Mouse (Mus musculus): ENCODE results near the gene Vwa3b. TPM values are rescaled to one million over a fixed set of nuclear protein-coding genes. Genes with fewer than 3 reads are reported as not detected.

The Vwa3b gene
- total RNA-seq, 4 experiments from 2014 or later, result 51.2 to 88.8 (median 83.3) TPM

DNA sequence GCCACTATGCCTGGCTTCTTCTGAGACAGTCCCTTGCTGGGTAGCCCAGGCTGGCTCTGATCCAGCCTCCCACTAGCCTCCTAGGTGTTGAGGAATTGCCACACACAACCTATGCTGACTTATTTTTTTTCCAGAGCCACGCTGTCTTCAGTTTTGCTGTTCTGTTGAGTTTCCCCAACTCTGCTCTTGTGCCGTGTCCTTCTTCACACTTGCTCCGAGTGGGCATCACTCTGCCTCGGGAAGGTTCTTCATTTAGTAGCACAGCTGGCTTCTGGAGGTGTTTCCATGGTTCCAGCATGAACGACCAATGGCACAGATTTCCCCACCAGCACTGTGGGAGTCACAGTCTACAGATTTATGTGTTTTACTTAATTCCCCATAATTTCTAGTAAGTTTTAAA is 91.6 kb downstream of the Vwa3b start:
- DNase-seq (ENCODE audit: low spot score in 2 of 2), result peak in 1 of 2 experiments; percentile 11

DNA sequence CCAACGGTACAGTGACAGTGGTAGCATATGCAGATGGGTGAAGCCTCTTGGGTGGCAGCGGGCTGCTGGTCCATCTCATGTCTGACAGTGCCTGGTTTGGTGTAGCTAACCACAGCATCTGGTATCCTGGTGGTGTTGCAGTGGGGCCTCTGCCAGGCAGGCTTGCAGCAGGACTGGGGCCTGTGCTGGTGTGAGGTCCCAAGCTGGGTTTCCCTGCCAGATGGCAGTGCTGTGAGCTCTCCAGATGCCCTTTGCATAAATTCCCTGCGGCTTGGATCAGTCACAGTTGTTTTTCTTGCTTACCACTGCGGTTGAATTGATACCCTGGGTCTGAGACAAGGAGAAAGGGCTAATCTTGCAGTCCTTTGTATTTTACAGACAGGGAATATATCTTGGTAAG is 95.9 kb downstream of the Vwa3b start:
- peak; percentile 50 to 77 for DNase-seq (ENCODE audit: low spot score in 2 of 2)

DNA sequence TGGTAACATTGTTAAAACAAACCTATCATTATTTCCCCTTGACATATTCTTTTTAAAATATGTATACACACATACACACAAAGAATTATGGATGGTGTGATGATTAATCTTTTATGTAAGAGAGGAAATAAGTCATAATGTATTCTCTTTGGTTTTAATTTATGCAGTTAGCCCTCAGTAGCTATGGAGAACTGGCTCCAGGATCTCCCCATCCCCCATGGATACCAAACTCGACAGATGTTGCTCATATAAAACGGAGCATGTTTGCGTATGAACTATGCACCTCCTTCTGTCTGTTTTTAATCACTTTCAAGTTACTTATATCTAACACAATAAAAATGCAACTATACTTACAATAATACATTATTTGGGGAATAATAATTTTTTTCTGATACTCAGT is 96.4 kb downstream of the Vwa3b start:
- no peak for DNase-seq (ENCODE audit: low spot score in 2 of 2)

- no peak for DNase-seq (ENCODE audit: low spot score in 2 of 2)
Measured at GRCm38 (mm10) chr1:37124696-37125349, 98.4 kb downstream of the Vwa3b start.

DNA sequence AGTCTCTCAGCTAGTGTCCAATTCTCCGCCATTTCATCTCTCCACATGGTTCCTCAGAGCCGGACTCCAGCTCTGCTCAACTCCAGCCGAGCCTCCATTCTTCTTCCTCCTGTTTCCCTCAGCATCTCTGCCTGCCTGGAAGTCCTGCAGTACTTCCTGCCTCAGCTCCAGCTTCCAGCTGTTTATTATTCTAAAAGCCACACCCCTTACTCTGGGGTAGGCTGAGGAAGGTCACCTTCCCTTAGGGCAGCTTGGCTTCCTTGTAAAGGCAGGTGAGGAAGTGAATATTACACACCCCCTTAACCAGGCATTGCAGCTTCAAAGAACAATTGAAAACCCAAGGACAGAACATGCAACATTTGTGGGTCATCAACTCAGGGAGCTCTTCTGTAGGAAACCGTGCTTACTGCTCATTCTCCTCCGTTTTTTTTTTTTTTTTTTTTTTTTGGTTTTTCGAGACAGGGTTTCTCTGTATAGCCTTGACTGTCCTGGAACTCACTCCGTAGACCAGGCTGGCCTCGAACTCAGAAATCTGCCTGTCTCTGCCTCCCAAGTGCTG is 103.7 kb downstream of the Vwa3b start:
- DNase-seq (ENCODE audit: low spot score in 2 of 2), result no peak

DNA sequence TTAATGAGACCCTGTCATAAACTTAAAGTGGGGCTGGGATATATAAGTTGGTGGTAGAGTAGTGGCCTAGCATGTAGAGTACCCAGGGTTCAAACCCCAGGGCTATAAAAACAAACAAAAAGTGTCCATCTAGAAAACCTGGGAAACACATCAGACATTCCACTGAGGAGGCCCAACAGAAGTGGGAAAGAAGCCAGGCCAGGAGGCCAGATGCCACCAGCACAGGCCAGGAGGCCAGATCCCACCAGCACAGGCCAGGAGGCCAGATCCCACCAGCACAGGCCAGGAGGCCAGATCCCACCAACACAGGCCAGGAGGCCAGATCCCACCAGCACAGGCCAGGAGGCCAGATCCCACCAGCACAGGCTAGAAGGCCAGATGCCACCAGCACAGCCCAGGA is 104.8 kb downstream of the Vwa3b start:
- no peak for DNase-seq (ENCODE audit: low spot score in 2 of 2)

GRCm38 (mm10) chr1:37132433-37132832 is 106.0 kb downstream of the Vwa3b start:
- DNase-seq (ENCODE audit: low spot score in 2 of 2), result no peak

DNA sequence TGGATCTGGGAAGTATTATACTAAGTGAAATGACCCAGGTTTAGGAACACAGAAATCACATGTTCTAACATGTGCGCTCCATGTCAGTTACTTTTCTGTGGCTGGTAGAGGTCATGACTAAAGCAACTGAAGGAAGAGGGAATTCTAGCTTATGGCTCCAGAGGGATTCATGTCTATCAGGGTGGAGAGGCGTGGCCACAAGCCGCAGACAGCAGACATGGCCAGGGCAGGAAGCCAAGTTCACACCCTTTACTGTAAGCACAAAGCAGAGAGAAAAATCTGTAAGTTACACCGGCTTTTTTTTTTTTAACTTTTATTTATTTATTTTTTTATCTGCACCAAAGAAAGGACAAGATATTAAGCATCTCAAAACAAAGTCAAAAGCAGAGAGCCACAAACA is 119.6 kb downstream of the Vwa3b start:
- DNase-seq (ENCODE audit: low spot score in 2 of 2), result no peak

GRCm38 (mm10) chr1:37149866-37150265 is 123.5 kb downstream of the Vwa3b start:
- no peak for DNase-seq (ENCODE audit: low spot score in 2 of 2)

- DNase-seq (ENCODE audit: low spot score in 2 of 2), result no peak
Measured at GRCm38 (mm10) chr1:37151896-37152295, 125.5 kb downstream of the Vwa3b start.

DNA sequence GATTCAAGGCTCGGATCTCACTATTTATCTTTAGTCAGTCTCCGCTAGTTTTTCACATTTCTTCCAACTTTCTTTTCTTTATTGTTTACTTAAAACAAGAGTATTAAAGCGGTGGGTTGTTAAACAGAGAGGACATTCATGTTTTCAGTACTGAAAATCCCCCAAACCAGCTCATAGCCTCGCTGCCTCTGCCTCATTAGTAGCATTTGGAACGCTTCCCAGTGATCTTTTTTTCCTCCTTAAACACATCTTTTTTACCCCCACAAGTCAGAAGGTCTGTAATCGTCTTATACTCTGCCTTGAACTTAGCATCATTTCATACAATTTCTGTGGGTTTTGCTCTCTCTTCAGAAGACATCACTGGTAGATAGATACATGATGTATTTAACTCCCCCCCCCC is 139.7 kb downstream of the Vwa3b start:
- no peak for DNase-seq (ENCODE audit: low spot score in 2 of 2)

DNA sequence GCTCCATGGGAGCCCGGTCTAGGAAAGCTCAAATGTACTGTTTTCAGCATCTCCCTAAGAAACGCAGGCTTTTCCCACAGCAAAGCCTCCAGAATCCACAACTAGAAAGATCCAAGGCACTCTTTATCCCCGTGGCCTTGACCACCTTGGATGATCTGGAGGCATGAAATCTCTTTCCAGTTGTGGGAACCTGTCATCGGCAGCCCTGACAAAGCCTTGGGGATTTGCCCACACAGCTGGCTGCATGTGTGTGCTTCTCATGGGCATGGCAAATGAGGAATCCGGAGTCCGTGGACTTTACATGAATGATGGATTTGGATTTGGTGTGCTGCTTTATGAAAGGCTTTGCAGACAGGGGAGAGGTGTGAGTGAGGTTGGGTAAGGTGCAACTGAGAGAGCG is 141.5 kb downstream of the Vwa3b start:
- no peak for DNase-seq (ENCODE audit: low spot score in 2 of 2)

DNA sequence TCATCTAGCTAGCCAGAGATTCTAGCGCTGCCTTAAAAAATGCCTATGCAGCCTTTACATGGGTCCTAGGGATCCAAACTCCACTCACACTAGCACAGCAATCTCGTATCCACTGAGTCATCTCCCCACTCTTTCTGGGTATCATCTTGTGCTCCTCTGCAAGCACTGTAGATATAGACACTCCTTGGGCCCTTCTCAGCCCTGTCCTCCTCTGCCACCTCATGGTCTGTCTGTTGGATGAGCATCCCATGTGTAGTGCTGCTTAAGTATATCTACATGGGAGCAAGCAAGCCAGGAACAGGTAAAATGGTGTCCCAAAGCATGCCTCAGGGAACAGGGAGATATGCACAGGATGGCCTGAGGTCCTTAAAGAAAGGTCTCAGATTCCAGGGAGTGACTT is 151.5 kb downstream of the Vwa3b start:
- DNase-seq (ENCODE audit: low spot score in 2 of 2), result no peak

DNA sequence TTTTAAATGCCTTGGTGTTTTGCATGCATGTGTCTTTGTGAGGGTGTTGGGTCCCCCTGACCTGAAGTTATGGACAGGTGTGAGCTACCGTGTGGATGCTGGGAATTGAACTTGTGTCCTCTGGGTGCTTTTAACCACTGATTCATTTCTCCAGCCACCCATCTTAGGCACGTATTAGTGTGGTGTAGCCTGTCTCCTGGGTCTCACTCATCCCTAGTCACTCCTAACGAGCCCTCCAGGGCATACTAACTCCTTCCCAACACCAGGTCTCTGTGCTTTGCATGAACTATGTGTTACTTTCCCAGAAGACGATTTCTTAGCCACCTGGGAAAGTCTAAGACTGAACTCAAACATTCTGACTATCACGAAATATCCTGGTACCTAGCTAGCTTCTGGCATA is 153.5 kb downstream of the Vwa3b start:
- no peak for DNase-seq (ENCODE audit: low spot score in 2 of 2)

DNA sequence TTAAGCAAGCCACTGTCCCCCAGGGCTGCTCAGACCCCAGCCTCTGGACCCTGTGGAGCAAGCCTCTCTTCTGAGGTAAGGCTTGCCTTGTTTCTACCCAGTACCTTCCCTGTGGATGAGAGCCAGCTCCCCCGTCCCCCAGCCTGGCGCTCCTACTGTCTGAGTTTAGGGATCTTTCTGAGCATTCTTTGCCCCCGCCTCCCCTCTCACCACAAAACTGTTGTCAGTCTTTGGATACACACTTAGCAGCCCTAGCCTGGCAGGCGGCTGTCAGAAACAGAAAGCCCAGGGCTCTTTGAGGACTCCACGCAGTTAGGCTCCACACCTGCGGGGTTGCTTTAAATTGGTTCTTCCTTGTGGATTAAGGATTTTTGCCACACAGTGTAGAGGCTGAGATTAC is 160.7 kb downstream of the Vwa3b start:
- DNase-seq (ENCODE audit: low spot score in 2 of 2), result no peak

DNA sequence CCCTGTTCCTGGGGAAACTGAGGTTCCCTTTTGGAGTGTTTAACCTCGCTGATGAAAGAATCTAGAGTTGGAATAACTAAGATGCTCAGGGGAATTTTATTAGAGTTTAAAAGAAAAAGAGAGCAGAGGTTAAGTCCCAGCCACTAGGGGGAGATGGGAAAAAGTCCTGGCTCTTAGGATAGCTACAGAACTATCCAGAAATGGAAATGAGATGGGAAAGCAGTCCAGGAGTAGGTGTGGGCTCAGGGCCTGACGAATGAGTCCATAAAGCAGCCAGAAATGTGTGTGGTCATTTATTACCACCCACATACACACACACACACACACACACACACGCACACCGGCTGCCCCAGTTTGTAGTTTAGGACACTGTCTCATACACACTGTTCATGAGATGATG is 168.2 kb downstream of the Vwa3b start:
- no peak for DNase-seq (ENCODE audit: low spot score in 2 of 2)

- no peak for DNase-seq (ENCODE audit: low spot score in 2 of 2)
Measured at GRCm38 (mm10) chr1:37201406-37201805, 175.0 kb downstream of the Vwa3b start.

DNA sequence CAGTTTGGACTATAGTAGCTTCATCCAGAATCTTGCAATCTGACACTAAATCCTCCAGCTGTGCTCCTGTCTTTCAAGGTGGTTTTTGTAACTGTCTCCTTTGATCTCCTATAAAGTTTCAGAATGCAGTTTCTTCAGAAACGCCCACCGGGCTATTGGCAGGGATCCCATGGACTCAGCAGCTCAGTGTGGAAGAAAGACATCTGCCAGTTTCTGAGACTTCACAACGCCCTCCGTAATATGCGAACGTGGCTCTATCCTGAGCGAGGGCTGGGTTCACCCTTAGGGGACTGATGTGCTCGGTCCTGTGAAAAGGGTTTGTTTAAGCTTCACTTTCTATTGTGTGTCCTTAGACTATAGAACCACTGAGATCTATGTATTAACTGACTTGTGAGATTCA is 181.3 kb downstream of the Vwa3b start:
- DNase-seq (ENCODE audit: low spot score in 2 of 2), result no peak

- DNase-seq (ENCODE audit: low spot score in 2 of 2), result no peak
Measured at GRCm38 (mm10) chr1:37212375-37212774, 186.0 kb downstream of the Vwa3b start.

- DNase-seq (ENCODE audit: low spot score in 2 of 2), result no peak
Measured at GRCm38 (mm10) chr1:37214144-37214543, 187.7 kb downstream of the Vwa3b start, which contains the start of gene Cnga3. Gene Cnga3, plus strand, starts transcription at chr1:37214434.

GRCm38 (mm10) chr1:37218386-37218785 is 192.0 kb downstream of the Vwa3b start:
- DNase-seq (ENCODE audit: low spot score in 2 of 2), result no peak

DNA sequence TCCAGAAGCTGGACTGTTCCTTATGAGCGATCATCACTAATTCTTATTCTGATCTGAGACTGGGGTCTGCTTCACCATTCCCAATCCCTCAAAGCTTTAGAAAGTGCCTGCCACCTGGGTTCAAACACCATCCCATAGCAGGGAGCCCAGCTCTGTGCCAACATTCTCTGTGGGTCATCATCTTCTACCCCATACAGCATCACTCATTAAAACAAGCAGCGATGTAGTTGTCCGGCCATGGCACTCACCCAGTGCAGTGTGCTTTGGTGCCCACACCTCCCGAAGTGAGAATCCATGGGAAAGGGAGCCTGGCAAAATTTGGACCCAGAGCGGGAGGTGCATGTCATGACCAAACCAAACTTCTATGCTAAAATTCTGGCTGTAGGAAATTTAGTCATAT is 193.2 kb downstream of the Vwa3b start:
- DNase-seq (ENCODE audit: low spot score in 2 of 2), result no peak

- no peak for DNase-seq (ENCODE audit: low spot score in 2 of 2)
Measured at GRCm38 (mm10) chr1:37220134-37220907, 193.9 kb downstream of the Vwa3b start.

Measured in gastrocnemius, adult 8-10 months (tissue).